Mouse (Mus musculus): ENCODE data around the gene Hoxa10. TPM values are rescaled to one million over a fixed set of nuclear protein-coding genes. Genes with fewer than 3 reads are reported as not detected.

Hoxa10 gene
- polyA plus RNA-seq, 1 experiment from 2014 or later = 0.05 TPM

DNA sequence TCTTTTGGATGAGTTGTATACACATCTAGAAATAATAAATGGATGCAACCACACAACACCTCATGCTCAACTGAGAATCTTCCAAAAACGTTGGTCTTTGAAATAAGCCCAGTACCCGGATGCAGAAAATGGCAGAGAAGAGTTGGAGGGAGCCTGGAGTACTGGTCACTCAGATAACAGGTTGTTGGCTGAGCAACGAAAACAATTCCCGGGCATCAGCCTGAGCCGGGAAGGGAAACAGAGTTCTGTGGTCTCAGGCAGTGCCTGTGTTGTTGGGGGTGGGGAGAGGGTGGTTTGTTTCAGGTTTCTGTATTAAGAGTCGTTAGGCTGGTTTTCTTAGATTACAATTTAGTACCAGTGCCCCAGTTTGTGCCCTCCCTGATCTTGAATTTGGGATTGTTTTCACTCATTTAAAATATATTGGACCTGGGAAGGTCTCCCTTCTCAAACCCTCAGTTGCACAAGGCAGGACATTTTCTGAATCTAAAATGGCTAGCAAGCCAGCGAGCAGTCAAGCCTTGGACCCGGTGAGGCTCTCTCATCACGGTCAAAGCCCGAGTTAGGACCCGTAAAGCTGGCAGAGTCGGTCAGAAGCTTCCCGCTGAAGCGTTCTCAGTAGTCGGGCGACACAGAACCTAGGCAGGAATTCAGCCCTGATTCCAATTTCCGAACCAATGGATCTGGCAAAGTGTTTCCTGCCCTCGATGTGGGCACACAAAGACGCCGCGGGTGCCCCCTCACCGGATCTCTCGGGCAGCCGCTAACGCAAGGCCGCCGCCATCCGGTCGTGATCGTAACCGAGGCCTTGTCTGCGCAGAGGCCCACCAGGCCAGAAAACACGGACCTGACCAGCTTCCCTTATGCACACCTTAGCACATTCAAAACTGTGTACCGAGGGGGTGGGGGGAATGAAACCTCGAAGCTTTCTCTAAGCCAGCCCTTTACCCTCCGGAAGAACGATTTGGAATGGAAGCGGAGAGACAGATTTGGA lies 11.9 kb downstream of the Hoxa10 start:
- no peak overlapping the region for H3K27ac ChIP-seq (ENCODE audit: low read length)
- no peaks in the 10 kb centered on the region for H3K36me3 ChIP-seq (ENCODE audit: control insufficient read depth, insufficient read depth)
- peaks cover 96% of the 10 kb centered on the region for H3K27me3 ChIP-seq (ENCODE audit: control insufficient read depth, insufficient read depth, low read depth, low read length)
- WGBS (ENCODE audit: insufficient replicate concordance) = 2% methylated on average over 38 of the region's 38 CpGs
- no peaks in the 10 kb centered on the region for H3K9me3 ChIP-seq (replicated peaks; ENCODE audit: control insufficient read depth, low read length)
- no peak for ATAC-seq (ENCODE audit: low read depth)
- H3K4me3 ChIP-seq (ENCODE audit: low read depth, low read length) = no peak overlapping the region
- no peaks in the 10 kb centered on the region for H3K4me1 ChIP-seq (ENCODE audit: control insufficient read depth, low read depth, low read length)
- H3K4me2 ChIP-seq (ENCODE audit: low read depth, low read length) = no peak overlapping the region
- no peak overlapping the region for H3K9ac ChIP-seq (ENCODE audit: low read depth, low read length)

- Histone ChIP-seq H3K4me2 (ENCODE audit: low read depth, low read length) (no peak overlapping the region), H3K9ac (ENCODE audit: low read depth, low read length) (no peak overlapping the region), H3K9me3 (replicated peaks; ENCODE audit: control insufficient read depth, low read length) (no peaks in the 10 kb centered on the region), H3K4me3 (ENCODE audit: low read depth, low read length) (no peak overlapping the region), H3K27me3 (ENCODE audit: control insufficient read depth, insufficient read depth, low read depth, low read length) (peaks cover 96% of the 10 kb centered on the region), H3K27ac (ENCODE audit: low read length) (no peak overlapping the region), H3K36me3 (ENCODE audit: control insufficient read depth, insufficient read depth) (no peaks in the 10 kb centered on the region), H3K4me1 (ENCODE audit: control insufficient read depth, low read depth, low read length) (no peaks in the 10 kb centered on the region)
- no peak for ATAC-seq (ENCODE audit: low read depth)
- 20% methylated on average over 11 of the region's 11 CpGs for WGBS (ENCODE audit: insufficient replicate concordance)
Observed at GRCm38 (mm10) chr6:52227470-52228222, 13.0 kb downstream of the Hoxa10 start.

DNA sequence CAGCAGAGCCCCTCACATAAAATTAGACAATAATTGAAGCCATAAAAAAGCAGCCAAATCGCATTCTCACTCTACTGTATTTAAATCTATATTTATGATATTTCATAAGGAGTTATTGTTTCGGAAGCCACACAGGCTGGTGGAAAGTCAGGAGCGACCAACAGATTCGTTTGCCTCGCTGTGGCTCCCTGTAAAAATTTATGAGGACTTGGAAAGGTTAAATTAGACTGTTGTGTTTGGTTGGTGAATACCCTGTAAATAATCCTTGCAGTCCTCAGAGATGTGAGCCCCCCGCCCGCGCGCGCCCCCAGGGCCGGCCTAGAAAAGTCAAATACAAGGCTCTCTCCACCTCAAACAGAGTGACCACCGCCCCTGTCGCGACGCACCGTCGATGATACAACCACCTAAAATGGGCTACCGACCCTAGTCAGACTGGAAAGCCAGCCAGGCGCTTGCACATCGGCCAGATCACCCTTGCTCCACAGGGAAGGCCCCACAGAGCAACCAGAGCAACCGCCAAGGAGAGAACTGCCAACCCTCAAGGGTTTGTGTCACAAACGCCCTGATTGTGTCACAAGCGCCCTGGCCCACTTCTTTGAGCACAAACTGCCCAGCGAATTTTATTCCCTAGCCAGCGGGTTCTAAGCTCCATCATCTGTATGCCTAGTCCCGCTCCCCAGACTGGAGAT lies 13.9 kb downstream of the Hoxa10 start:
- no peak overlapping the region for H3K9ac ChIP-seq (ENCODE audit: low read depth, low read length)
- WGBS (ENCODE audit: insufficient replicate concordance) = 7% methylated on average over 26 of the region's 26 CpGs
- H3K9me3 ChIP-seq (replicated peaks; ENCODE audit: control insufficient read depth, low read length) = no peaks in the 10 kb centered on the region
- no peak overlapping the region for H3K27ac ChIP-seq (ENCODE audit: low read length)
- no peak for ATAC-seq (ENCODE audit: low read depth)
- no peaks in the 10 kb centered on the region for H3K4me1 ChIP-seq (ENCODE audit: control insufficient read depth, low read depth, low read length)
- H3K36me3 ChIP-seq (ENCODE audit: control insufficient read depth, insufficient read depth) = no peaks in the 10 kb centered on the region
- H3K27me3 ChIP-seq (ENCODE audit: control insufficient read depth, insufficient read depth, low read depth, low read length) = peaks cover 96% of the 10 kb centered on the region
- no peak overlapping the region for H3K4me3 ChIP-seq (ENCODE audit: low read depth, low read length)
- 0 out of 2 replicates have a peak overlapping the region, but pooled peaks have one; percentile 3 for H3K4me2 ChIP-seq (ENCODE audit: low read depth, low read length)

DNA sequence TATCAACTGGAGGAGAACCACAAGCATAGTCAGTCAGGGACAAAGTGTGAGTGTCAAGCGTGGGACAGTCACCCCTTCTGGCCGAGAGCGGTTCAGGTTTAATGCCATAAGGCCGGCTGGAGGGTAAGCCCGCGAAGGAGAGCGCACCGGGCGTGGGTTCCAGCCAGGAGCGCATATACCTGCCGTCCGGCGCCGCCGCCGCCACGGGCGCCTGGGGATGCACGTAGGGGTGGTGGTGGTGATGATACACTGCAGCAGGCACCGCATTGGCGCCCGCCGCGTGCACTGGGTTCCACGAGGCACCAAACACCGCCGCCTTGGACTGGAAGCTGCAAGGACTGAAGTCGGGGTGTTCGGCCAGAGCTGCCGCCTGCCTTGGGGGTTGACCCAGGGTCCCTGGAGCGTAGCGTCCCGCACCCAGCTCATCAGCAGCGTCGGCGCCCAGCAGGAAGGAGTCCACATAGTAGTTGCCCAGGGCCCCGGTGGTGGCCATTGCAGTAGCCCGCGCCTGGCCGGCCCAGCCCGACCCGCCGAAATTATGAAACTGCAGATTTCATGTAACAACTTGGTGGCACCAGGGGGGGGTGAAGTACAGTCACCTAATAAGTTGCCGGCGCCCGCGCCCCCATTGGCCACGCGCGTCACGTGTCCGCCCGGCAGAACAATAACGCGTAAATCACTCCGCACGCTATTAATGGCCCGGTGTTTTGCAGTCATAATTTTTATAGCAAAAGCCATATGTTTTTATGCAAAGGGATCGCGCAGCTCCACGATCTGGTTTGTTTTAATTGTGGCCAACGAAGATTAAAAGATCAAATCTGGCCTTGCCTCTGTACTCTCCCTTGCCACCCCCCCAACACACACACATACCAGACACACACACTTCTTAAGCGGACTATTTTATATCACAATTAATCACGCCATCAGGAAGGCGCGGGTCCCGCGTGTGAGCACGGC lies 14.8 kb downstream of the Hoxa10 start:
- peak overlapping the region; percentile 12; the same call in 1 of the 2 replicates for H3K4me3 ChIP-seq (ENCODE audit: low read depth, low read length)
- no peak overlapping the region for H3K27ac ChIP-seq (ENCODE audit: low read length)
- H3K4me1 ChIP-seq (ENCODE audit: control insufficient read depth, low read depth, low read length) = peaks cover 3% of the 10 kb centered on the region
- under 1% methylated on average over 69 of the region's 69 CpGs for WGBS (ENCODE audit: insufficient replicate concordance)
- no peaks in the 10 kb centered on the region for H3K36me3 ChIP-seq (ENCODE audit: control insufficient read depth, insufficient read depth)
- H3K4me2 ChIP-seq (ENCODE audit: low read depth, low read length) = 0 out of 2 replicates have a peak overlapping the region, but pooled peaks have one; percentile 3
- H3K27me3 ChIP-seq (ENCODE audit: control insufficient read depth, insufficient read depth, low read depth, low read length) = peaks cover 98% of the 10 kb centered on the region
- H3K9ac ChIP-seq (ENCODE audit: low read depth, low read length) = no peak overlapping the region
- H3K9me3 ChIP-seq (replicated peaks; ENCODE audit: control insufficient read depth, low read length) = no peaks in the 10 kb centered on the region
- ATAC-seq (ENCODE audit: low read depth) = no peak

DNA sequence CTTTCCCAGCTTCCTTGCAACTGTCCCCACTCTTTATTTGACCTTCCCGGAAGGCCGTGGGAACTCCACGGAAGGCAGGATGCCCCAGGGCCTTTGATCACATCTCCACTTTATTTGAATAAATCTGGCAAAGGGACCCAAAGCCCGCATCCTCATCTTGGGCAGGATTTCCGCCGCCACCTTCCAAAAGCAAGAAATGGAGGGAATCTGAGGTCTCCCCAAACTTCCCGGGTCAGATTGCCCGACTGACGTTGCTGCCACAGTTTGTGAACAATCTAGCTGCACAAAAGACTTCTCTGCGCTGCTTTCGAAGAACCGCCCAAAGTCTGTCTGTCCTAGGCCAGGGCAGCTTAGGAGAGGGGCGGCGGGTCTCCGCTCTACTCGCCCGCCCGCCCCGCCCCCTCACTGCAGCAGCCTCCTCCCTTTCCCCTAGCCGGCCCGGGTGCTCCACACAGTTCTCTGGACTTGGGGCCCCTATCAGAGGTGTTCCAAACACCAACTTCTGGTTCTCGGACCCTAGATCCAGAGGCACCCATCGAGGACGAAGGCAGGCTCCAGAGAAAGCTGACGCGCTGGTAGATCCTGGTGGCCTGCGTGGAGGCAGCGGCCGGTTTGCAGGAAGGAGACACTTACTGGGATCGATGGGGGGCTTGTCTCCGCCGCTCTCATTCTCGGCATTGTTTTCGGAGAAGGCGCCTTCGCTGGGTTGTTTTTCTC lies 15.6 kb downstream of the Hoxa10 start:
- Histone ChIP-seq H3K4me3 (ENCODE audit: low read depth, low read length) (no peak overlapping the region), H3K4me2 (ENCODE audit: low read depth, low read length) (no peak overlapping the region), H3K27me3 (ENCODE audit: control insufficient read depth, insufficient read depth, low read depth, low read length) (peaks cover 98% of the 10 kb centered on the region), H3K9me3 (replicated peaks; ENCODE audit: control insufficient read depth, low read length) (no peaks in the 10 kb centered on the region), H3K4me1 (ENCODE audit: control insufficient read depth, low read depth, low read length) (peaks cover 3% of the 10 kb centered on the region), H3K27ac (ENCODE audit: low read length) (no peak overlapping the region), H3K9ac (ENCODE audit: low read depth, low read length) (no peak overlapping the region), H3K36me3 (ENCODE audit: control insufficient read depth, insufficient read depth) (no peaks in the 10 kb centered on the region)
- 1% methylated on average over 36 of the region's 36 CpGs for WGBS (ENCODE audit: insufficient replicate concordance)
- ATAC-seq (ENCODE audit: low read depth) = no peak

- H3K36me3 ChIP-seq (ENCODE audit: control insufficient read depth, insufficient read depth) = no peaks in the 10 kb centered on the region
- H3K4me3 ChIP-seq (ENCODE audit: low read depth, low read length) = no peak overlapping the region
- no peaks in the 10 kb centered on the region for H3K9me3 ChIP-seq (replicated peaks; ENCODE audit: control insufficient read depth, low read length)
- H3K27me3 ChIP-seq (ENCODE audit: control insufficient read depth, insufficient read depth, low read depth, low read length) = peaks cover 98% of the 10 kb centered on the region
- H3K9ac ChIP-seq (ENCODE audit: low read depth, low read length) = no peak overlapping the region
- no peak for ATAC-seq (ENCODE audit: low read depth)
- H3K27ac ChIP-seq (ENCODE audit: low read length) = no peak overlapping the region
- no peak overlapping the region for H3K4me2 ChIP-seq (ENCODE audit: low read depth, low read length)
- WGBS (ENCODE audit: insufficient replicate concordance) = 6% methylated on average over 24 of the region's 24 CpGs
- H3K4me1 ChIP-seq (ENCODE audit: control insufficient read depth, low read depth, low read length) = peaks cover 3% of the 10 kb centered on the region
Observed at GRCm38 (mm10) chr6:52223939-52224760, 16.5 kb downstream of the Hoxa10 start.

GRCm38 (mm10) chr6:52222729-52223128 lies 17.9 kb downstream of the Hoxa10 start:
- peaks cover 100% of the 10 kb centered on the region for H3K27me3 ChIP-seq (ENCODE audit: control insufficient read depth, insufficient read depth, low read depth, low read length)
- peaks cover 3% of the 10 kb centered on the region for H3K4me1 ChIP-seq (ENCODE audit: control insufficient read depth, low read depth, low read length)
- 30% methylated on average over 13 of the region's 13 CpGs for WGBS (ENCODE audit: insufficient replicate concordance)
- H3K9ac ChIP-seq (ENCODE audit: low read depth, low read length) = no peak overlapping the region
- H3K36me3 ChIP-seq (ENCODE audit: control insufficient read depth, insufficient read depth) = no peaks in the 10 kb centered on the region
- H3K27ac ChIP-seq (ENCODE audit: low read length) = no peak overlapping the region
- H3K4me3 ChIP-seq (ENCODE audit: low read depth, low read length) = no peak overlapping the region
- H3K4me2 ChIP-seq (ENCODE audit: low read depth, low read length) = no peak overlapping the region
- no peaks in the 10 kb centered on the region for H3K9me3 ChIP-seq (replicated peaks; ENCODE audit: control insufficient read depth, low read length)
- ATAC-seq (ENCODE audit: low read depth) = no peak

Data from liver, embryonic 16.5 days (tissue).